Mouse (Mus musculus): ENCODE measurements around the gene Gk2. TPM values are rescaled to one million over a fixed set of nuclear protein-coding genes. Genes with fewer than 3 reads are reported as not detected.

The Gk2 gene
- total and polyA plus RNA-seq, 2 experiments from 2014 or later: not detected

- Histone ChIP-seq H3K9ac (no peak overlapping the region), H3K27ac (ENCODE audit: low read depth, low read length) (no peak overlapping the region), H3K4me1 (ENCODE audit: insufficient read depth) (no peaks in the 10 kb centered on the region), H3K4me3 (ENCODE audit: low read depth, low read length) (no peak overlapping the region), H3K4me2 (ENCODE audit: low read depth) (no peak overlapping the region), H3K27me3 (ENCODE audit: insufficient read depth, low read length) (no peaks in the 10 kb centered on the region), H3K9me3 (ENCODE audit: low read length) (no peaks in the 10 kb centered on the region), H3K36me3 (ENCODE audit: insufficient read depth) (no peaks in the 10 kb centered on the region)
- 40% methylated on average over 10 of the region's 10 CpGs for WGBS
- ATAC-seq (no peak; the same call in 1 of the 2 replicates), DNase-seq (peak; percentile 51)
- TF ChIP-seq CTCF (IDR thresholded peaks at IDR 0.05; ENCODE audit: low read depth): no peak
Observed at GRCm38 (mm10) chr5:97466430-97467158, 9.8 kb upstream of the Gk2 start.

DNA sequence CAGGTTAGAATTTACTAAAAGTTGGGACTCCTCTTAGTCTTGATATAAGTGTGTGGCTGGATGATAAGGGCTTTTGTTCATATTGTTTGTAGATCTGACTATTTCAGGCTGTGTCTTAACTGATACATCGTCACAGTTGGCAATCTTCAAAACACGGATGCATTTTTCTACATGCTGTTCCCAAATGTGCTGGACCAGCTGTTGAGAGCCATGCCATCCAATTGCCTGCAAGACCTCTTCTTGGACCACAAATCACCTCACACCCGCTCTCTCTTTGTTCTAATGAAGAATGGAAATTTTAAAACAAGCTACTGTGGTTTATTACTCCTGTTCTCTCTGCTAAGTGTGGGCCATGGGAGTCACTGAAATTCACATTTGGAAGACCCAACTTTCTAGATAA is 9.1 kb upstream of the Gk2 start:
- no peaks in the 10 kb centered on the region for H3K9me3 ChIP-seq (ENCODE audit: low read length)
- H3K9ac ChIP-seq: no peak overlapping the region
- 47% methylated on average over 3 of the region's 3 CpGs for WGBS
- no peak for ATAC-seq
- DNase-seq: peak; percentile 7
- H3K27ac ChIP-seq (ENCODE audit: low read depth, low read length): no peak overlapping the region
- no peaks in the 10 kb centered on the region for H3K4me1 ChIP-seq (ENCODE audit: insufficient read depth)
- H3K27me3 ChIP-seq (ENCODE audit: insufficient read depth, low read length): no peaks in the 10 kb centered on the region
- no peak for TF ChIP-seq CTCF (IDR thresholded peaks at IDR 0.05; ENCODE audit: low read depth)
- H3K36me3 ChIP-seq (ENCODE audit: insufficient read depth): no peaks in the 10 kb centered on the region
- no peak overlapping the region for H3K4me2 ChIP-seq (ENCODE audit: low read depth)
- H3K4me3 ChIP-seq (ENCODE audit: low read depth, low read length): no peak overlapping the region

DNA sequence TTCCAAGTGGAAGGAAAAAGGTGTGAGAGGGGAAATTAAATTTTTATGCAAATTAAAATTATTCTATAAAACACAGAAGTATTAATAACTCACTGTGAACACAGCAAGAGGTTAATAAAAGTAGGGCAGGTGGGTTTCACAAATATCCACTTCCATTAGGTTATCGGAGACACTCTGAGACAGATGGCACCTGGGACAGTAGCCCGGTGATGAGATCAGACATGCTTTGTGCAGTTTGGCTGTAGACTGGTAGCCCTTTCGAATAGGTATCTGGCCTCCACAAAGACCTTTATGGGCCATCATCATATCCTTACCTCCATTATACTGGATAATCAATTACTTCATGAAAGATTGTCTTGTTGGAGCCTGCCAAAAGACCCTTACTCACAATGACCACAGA is 6.0 kb upstream of the Gk2 start:
- no peak for ATAC-seq
- Histone ChIP-seq H3K27ac (ENCODE audit: low read depth, low read length) (no peak overlapping the region), H3K4me1 (ENCODE audit: insufficient read depth) (no peaks in the 10 kb centered on the region), H3K9me3 (ENCODE audit: low read length) (no peaks in the 10 kb centered on the region), H3K4me3 (ENCODE audit: low read depth, low read length) (no peak overlapping the region), H3K4me2 (ENCODE audit: low read depth) (no peak overlapping the region), H3K27me3 (ENCODE audit: insufficient read depth, low read length) (no peaks in the 10 kb centered on the region), H3K36me3 (ENCODE audit: insufficient read depth) (no peaks in the 10 kb centered on the region), H3K9ac (no peak overlapping the region)
- WGBS: 85% methylated on average over 3 of the region's 3 CpGs
- no peak for TF ChIP-seq CTCF (IDR thresholded peaks at IDR 0.05; ENCODE audit: low read depth)
- DNase-seq: no peak

DNA sequence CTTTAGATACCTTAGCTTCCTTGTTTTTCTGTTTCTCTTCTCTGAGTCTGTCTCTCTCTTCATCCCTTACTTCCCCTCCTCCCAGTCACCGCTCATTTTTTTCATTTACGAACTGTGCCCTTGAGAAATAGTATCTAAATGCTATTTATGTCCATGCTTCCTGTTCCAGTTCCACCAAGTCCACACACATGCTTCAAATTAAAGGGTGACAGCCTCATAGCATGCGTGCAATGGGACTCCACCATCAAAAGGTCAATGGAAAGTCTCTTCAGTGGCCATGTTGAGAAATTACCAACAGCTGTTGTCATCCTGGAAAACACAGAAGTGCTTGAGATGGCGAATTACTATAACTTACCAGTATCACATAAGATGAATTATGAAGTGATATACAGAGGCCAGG is 5.4 kb downstream of the Gk2 start:
- H3K4me1 ChIP-seq (ENCODE audit: insufficient read depth): no peaks in the 10 kb centered on the region
- H3K27me3 ChIP-seq (ENCODE audit: insufficient read depth, low read length): no peaks in the 10 kb centered on the region
- no peaks in the 10 kb centered on the region for H3K9me3 ChIP-seq (ENCODE audit: low read length)
- H3K4me2 ChIP-seq (ENCODE audit: low read depth): no peak overlapping the region
- 90% methylated on average over 4 of the region's 4 CpGs for WGBS
- no peak overlapping the region for H3K27ac ChIP-seq (ENCODE audit: low read depth, low read length)
- no peak for TF ChIP-seq CTCF (IDR thresholded peaks at IDR 0.05; ENCODE audit: low read depth)
- H3K9ac ChIP-seq: no peak overlapping the region
- H3K36me3 ChIP-seq (ENCODE audit: insufficient read depth): no peaks in the 10 kb centered on the region
- DNase-seq: no peak
- no peak overlapping the region for H3K4me3 ChIP-seq (ENCODE audit: low read depth, low read length)
- no peak for ATAC-seq

DNA sequence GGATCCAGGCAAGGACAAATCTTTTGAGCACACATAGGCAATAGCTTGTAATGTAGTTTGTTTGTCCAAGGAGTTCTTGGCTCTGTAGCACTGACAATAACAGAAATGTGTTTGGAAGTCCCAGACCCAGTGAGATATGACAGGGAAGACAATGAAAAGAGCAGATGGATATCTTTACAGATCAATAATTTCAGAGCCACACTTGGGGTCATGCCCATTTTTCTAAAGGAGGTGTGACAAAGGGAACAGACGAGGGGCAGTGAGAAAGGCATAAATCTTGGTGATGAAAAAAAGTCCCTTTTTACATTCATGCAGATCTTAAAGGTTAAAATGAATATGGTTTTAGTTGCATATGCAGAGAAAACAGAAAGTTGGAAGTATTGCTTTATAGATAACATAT is 12.6 kb downstream of the Gk2 start:
- DNase-seq: no peak
- no peak overlapping the region for H3K4me3 ChIP-seq (ENCODE audit: low read depth, low read length)
- no peak for ATAC-seq
- no peak for TF ChIP-seq CTCF (IDR thresholded peaks at IDR 0.05; ENCODE audit: low read depth)
- H3K9ac ChIP-seq: no peak overlapping the region
- H3K4me1 ChIP-seq (ENCODE audit: insufficient read depth): no peaks in the 10 kb centered on the region
- no peaks in the 10 kb centered on the region for H3K36me3 ChIP-seq (ENCODE audit: insufficient read depth)
- H3K9me3 ChIP-seq (ENCODE audit: low read length): no peaks in the 10 kb centered on the region
- no peak overlapping the region for H3K27ac ChIP-seq (ENCODE audit: low read depth, low read length)
- WGBS: 38% methylated on average over 1 of the region's 1 CpGs
- H3K4me2 ChIP-seq (ENCODE audit: low read depth): no peak overlapping the region
- no peaks in the 10 kb centered on the region for H3K27me3 ChIP-seq (ENCODE audit: insufficient read depth, low read length)

- no peak for TF ChIP-seq CTCF (IDR thresholded peaks at IDR 0.05; ENCODE audit: low read depth)
- Histone ChIP-seq H3K9ac (no peak overlapping the region), H3K27me3 (ENCODE audit: insufficient read depth, low read length) (no peaks in the 10 kb centered on the region), H3K27ac (ENCODE audit: low read depth, low read length) (no peak overlapping the region), H3K9me3 (ENCODE audit: low read length) (no peaks in the 10 kb centered on the region), H3K4me1 (ENCODE audit: insufficient read depth) (0 out of 2 replicates have a peak, but pooled peaks cover 4% of the 10 kb centered on the region), H3K4me3 (ENCODE audit: low read depth, low read length) (no peak overlapping the region), H3K4me2 (ENCODE audit: low read depth) (no peak overlapping the region), H3K36me3 (ENCODE audit: insufficient read depth) (no peaks in the 10 kb centered on the region)
- DNase-seq (no peak), ATAC-seq (no peak)
- WGBS: 92% methylated on average over 2 of the region's 2 CpGs
Observed at GRCm38 (mm10) chr5:97432512-97432911, 24.3 kb downstream of the Gk2 start.

GRCm38 (mm10) chr5:97429976-97430375 is 26.8 kb downstream of the Gk2 start:
- ATAC-seq (no peak), DNase-seq (no peak)
- Histone ChIP-seq H3K9me3 (ENCODE audit: low read length) (no peaks in the 10 kb centered on the region), H3K27ac (ENCODE audit: low read depth, low read length) (no peak overlapping the region), H3K9ac (no peak overlapping the region), H3K36me3 (ENCODE audit: insufficient read depth) (no peaks in the 10 kb centered on the region), H3K27me3 (ENCODE audit: insufficient read depth, low read length) (no peaks in the 10 kb centered on the region), H3K4me3 (ENCODE audit: low read depth, low read length) (no peak overlapping the region), H3K4me2 (ENCODE audit: low read depth) (no peak overlapping the region), H3K4me1 (ENCODE audit: insufficient read depth) (0 out of 2 replicates have a peak, but pooled peaks cover 4% of the 10 kb centered on the region)
- TF ChIP-seq CTCF (IDR thresholded peaks at IDR 0.05; ENCODE audit: low read depth): no peak
- 56% methylated on average over 9 of the region's 9 CpGs for WGBS
